Mouse (Mus musculus) G1E-ER4 (cell line): Measurements from ENCODE around the gene Mboat7. TPM values are rescaled to one million over a fixed set of nuclear protein-coding genes. Genes with fewer than 3 reads are reported as not detected.

Experiments used
- GATA1 ChIP-seq: IDR thresholded peaks from one replicate; pipeline ENCODE4 v1.8.0; 2012; ENCODE audit warnings: low read length, inconsistent platforms
- polyA plus RNA-seq: library from polyadenylated mRNA; stranded (reverse); fragments of >175 nt; gene quantifications from 2 replicates; pipeline ENCODE4 v1.2.3, GENCODE M21; 2012

Mboat7 gene
- polyA plus RNA-seq, 1 experiment, result 108 TPM

GRCm38 (mm10) chr7:3694076-3694948, 989 bp upstream of the Mboat7 start:
- no peak for TF ChIP-seq GATA1

- no peak for TF ChIP-seq GATA1
These were observed 419 bp upstream of the Mboat7 start for GRCm38 (mm10) chr7:3693809-3694075.

GRCm38 (mm10) chr7:3692382-3692986, 839 bp downstream of the Mboat7 start, which contains the start of gene Tsen34:
Gene Tsen34, plus strand, starts transcription at chr7:3692863.
- no peak for TF ChIP-seq GATA1

DNA sequence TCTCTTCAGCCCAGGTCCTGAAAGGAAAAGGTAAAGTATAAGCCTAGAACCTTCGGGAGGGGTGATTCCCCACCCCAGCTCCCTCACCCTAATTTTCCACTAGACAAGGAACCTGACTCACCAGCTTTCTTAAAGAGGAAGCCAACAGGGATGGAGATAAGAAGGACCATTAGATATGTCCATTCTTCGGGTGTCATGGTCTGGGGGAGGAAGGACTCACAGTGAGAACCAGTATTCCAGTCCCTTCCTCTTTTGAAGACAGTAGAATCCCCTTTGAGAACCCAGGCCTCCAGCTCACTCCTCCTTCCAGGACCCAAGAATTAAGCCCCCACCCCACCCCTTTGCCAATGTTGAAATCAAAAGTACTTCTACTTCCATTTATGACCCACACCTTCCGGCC, 1.4 kb downstream of the Mboat7 start:
- no peak for TF ChIP-seq GATA1

- TF ChIP-seq GATA1, result no peak
These were observed 7.7 kb downstream of the Mboat7 start for GRCm38 (mm10) chr7:3685400-3686187.

GRCm38 (mm10) chr7:3684698-3685097, 8.6 kb downstream of the Mboat7 start:
- TF ChIP-seq GATA1, result no peak

DNA sequence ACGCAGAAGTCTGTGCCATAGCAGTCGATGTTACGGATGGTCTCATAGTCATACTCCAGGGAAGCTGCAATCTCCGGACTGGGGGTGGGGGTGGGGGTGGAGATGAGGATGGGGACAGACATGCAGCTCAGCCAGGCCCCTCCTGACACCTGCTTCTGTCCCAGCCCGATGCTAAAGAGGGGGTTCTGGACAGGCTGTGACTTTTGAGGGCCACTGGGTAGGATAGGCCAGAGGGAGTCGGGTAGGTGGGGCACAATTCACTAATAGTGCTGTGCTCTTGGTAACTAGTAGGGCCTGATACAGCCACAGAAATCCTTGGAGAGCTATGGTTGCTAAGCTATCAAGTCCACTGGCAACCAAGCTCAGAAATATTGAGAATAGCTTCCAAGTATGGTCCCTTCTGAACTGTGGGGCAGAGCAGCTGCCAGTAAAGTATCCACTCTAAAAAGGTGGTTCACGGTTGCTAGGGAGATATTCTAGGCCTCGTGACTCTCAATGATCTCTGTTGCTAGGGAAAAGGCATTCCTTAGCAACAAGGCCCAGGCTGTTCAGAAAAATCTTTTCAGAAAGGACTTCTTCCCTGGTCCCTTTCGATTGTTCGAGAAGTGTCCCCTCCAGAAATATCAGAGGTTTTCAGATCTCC, 9.3 kb downstream of the Mboat7 start:
- no peak for TF ChIP-seq GATA1

- no peak for TF ChIP-seq GATA1
These were observed 16.0 kb downstream of the Mboat7 start, which contains the start of gene Tmc4 for GRCm38 (mm10) chr7:3677342-3677741. Gene Tmc4, minus strand, starts transcription at chr7:3677553.

DNA sequence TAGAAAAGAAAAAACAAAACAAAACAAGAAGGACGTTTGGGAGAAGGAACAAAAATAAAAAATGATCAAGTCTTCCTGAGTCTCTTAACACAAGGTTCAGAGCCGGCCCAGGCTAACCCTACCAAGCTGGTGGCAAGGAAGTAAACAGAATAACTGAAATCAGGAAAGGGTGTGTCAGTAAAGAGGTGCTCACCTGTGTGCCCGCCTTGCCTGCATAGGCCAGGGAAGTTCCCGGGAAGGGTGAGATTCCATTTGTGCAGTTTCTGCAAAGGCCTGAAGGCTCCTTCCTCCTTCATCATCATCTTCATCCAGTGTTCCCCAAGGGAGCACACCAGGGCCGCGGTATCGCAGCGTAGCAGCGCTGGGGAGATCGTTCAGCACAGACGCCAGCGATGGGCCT, 17.0 kb downstream of the Mboat7 start:
- TF ChIP-seq GATA1, result no peak

DNA sequence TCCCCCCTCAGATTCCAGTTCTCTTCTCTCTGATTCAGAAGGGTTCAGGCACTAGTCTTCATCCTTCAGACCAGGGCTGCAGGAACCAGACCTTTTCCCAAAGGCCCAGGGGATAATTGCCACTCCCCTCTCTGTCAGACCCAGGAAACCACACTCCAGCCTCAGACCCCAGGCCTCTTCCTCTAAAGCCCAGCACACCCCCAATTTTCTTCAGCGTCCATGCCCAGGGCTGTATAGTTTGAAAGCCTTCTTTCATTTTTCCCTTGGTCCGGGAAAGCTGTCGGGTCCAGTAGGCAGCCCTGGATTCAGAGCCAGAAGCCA, 18.1 kb downstream of the Mboat7 start:
- TF ChIP-seq GATA1, result no peak

DNA sequence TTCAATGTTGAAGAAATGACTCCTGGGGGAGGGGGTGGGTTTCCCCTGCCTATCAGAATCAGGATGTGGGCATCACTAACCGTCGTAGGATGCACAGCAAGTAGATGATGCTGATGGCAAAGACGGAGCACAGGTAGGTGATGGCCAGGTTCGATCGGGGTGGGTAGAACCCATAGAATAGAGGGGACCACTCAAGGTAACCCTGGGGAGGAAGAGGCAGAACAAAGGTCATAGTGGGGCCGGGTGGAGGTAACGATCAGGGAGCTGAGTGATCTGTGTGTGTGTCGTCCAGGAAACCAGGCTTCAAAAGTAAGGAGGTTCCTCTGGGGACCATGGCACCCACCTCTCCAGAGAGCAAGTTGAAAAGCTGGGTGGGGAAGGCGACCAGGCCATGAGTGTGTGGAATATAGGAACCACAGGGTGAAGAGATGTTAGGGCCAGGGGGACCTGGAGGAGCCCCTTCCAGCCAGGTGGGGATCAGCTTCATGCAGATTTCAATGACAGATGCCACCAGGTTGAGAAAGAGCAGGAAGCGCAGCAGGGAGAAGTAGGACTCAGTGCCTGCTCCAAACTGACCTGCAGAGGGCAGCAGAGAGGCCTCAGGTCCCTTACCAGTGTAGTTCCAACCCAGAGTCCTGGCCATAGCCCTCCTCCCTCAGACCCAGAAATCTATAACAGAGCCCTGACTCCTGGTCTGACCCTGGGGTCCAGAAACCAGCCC, 18.7 kb downstream of the Mboat7 start:
- TF ChIP-seq GATA1, result no peak

- no peak for TF ChIP-seq GATA1
These were observed 26.4 kb downstream of the Mboat7 start for GRCm38 (mm10) chr7:3666921-3667391.

- no peak for TF ChIP-seq GATA1
These were observed 27.9 kb downstream of the Mboat7 start, which contains the start of gene Leng1 for GRCm38 (mm10) chr7:3665215-3666114. Gene Leng1, minus strand, starts transcription at chr7:3665840.
